Mouse (Mus musculus): ENCODE data around the gene Slc22a21. TPM values are rescaled to one million over a fixed set of nuclear protein-coding genes. Genes with fewer than 3 reads are reported as not detected.
"Not testable (repeated sequence)": the region's sequence is repeated elsewhere in the genome, so short reads cannot be mapped to it uniquely, and the experiment has no call there.

Gene Slc22a21
- polyA plus RNA-seq, 1 experiment from 2014 or later, result 9.9 TPM

DNA sequence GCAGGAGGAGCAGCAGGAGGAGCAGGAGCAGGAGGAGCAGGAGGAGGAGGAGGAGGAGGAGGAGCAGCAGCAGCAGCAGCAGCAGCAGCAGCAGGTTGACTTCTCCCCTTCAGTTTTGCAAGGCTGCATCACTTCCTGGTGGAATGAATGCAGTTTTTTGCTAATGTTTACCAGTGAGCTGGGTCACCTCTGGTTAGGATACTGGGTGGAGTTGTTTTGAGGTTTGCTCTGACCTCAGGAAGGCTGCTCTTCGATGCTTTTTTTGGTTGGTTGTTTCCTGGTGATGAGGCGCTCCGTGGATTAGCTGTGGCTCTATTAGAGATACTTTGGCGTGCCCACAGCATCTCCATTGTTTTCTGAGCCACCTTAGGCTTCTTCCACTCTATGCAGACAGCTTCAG lies 37.5 kb upstream of the Slc22a21 start:
- Histone ChIP-seq H3K4me1 (replicated peaks; ENCODE audit: control insufficient read depth, insufficient read depth, low read length) (no peaks in the 10 kb centered on the region), H3K27me3 (replicated peaks; ENCODE audit: control insufficient read depth, insufficient read depth, low read length) (no peaks in the 10 kb centered on the region), H3K36me3 (ENCODE audit: control insufficient read depth, insufficient read depth, low read length) (no peaks in the 10 kb centered on the region), H3K4me3 (ENCODE audit: low read depth, low read length) (no peak overlapping the region), H3K9me3 (ENCODE audit: control insufficient read depth, low read length) (no peaks in the 10 kb centered on the region), H3K9ac (ENCODE audit: low read length) (no peak overlapping the region), H3K4me2 (ENCODE audit: low read length) (no peak overlapping the region), H3K27ac (ENCODE audit: low read depth) (no peak overlapping the region)
- no peak for ATAC-seq (replicated peaks; ENCODE audit: low FRiP score, low TSS enrichment, low read depth)
- 76% methylated on average over 4 of the region's 4 CpGs for WGBS
- no peak for DNase-seq (ENCODE audit: low spot score)

DNA sequence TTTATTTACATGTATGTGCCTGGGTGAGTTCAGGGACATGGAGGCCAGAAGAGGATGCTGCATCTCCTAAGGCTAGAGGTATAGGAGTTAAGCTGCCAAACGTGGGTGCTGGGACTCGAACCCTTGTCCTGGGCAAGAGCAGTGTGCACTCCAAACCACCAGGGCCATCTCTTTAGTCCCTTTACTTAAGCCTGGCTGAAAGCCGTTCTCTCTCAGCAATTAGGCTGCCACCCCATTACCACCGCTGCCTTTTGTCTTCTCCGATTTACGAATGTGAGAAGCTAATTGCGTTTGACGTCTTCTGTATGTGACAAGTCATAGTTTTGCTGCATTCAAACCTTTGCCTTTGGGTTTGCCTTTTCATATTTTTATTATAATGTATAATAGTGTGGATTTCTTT lies 35.9 kb upstream of the Slc22a21 start:
- WGBS, result 76% methylated on average over 8 of the region's 8 CpGs
- DNase-seq (ENCODE audit: low spot score), result no peak
- no peaks in the 10 kb centered on the region for H3K27me3 ChIP-seq (replicated peaks; ENCODE audit: control insufficient read depth, insufficient read depth, low read length)
- H3K9me3 ChIP-seq (ENCODE audit: control insufficient read depth, low read length), result no peaks in the 10 kb centered on the region
- H3K4me2 ChIP-seq (ENCODE audit: low read length), result no peak overlapping the region
- H3K4me3 ChIP-seq (ENCODE audit: low read depth, low read length), result no peak overlapping the region
- no peaks in the 10 kb centered on the region for H3K36me3 ChIP-seq (ENCODE audit: control insufficient read depth, insufficient read depth, low read length)
- H3K4me1 ChIP-seq (replicated peaks; ENCODE audit: control insufficient read depth, insufficient read depth, low read length), result no peaks in the 10 kb centered on the region
- no peak overlapping the region for H3K9ac ChIP-seq (ENCODE audit: low read length)
- no peak overlapping the region for H3K27ac ChIP-seq (ENCODE audit: low read depth)
- no peak for ATAC-seq (replicated peaks; ENCODE audit: low FRiP score, low TSS enrichment, low read depth)

DNA sequence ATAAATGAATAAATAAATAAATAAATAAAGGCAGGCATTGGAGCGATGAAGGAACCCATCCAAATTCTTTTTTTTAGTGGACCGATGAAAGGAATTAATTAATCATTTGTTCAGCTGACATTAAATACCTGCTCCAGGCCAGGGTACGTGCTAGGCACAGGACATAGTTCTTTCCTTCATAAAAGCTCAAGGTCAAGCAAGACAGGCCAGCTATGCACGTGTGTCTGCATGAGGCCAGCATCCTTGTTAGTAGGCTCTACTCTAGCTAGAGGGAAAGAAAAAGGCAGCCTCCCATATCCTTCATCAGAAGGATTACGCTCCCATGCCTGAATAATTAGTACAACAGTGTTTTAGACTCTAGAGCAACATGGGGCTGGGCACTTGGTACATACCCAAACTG lies 32.8 kb upstream of the Slc22a21 start:
- Histone ChIP-seq H3K9ac (ENCODE audit: low read length) (no peak overlapping the region), H3K4me2 (ENCODE audit: low read length) (no peak overlapping the region), H3K27me3 (replicated peaks; ENCODE audit: control insufficient read depth, insufficient read depth, low read length) (no peaks in the 10 kb centered on the region), H3K27ac (ENCODE audit: low read depth) (no peak overlapping the region), H3K4me1 (replicated peaks; ENCODE audit: control insufficient read depth, insufficient read depth, low read length) (no peaks in the 10 kb centered on the region), H3K4me3 (ENCODE audit: low read depth, low read length) (no peak overlapping the region), H3K9me3 (ENCODE audit: control insufficient read depth, low read length) (no peaks in the 10 kb centered on the region), H3K36me3 (ENCODE audit: control insufficient read depth, insufficient read depth, low read length) (no peaks in the 10 kb centered on the region)
- WGBS, result 83% methylated on average over 5 of the region's 5 CpGs
- DNase-seq (ENCODE audit: low spot score), result no peak
- ATAC-seq (replicated peaks; ENCODE audit: low FRiP score, low TSS enrichment, low read depth), result no peak

DNA sequence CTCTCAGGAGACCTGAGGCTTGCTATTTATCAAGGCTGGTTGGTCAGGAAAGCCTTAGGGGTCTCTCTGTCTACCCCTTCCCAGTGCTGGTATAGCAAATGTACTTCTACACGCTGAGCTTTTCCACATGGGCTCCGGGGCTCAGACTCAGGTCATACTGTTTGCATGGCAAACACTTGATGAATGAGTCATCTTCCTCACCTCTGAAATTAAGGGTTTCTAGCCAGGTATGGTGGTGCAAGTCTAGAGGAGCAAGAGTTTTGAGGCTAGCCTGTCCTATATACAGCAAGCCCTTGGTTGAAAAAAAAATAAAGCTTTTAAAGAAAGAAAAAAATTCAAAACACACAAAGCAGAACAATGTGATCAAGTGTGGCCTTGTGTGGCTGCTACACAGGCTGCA lies 31.1 kb upstream of the Slc22a21 start:
- no peak for DNase-seq (ENCODE audit: low spot score)
- no peak overlapping the region for H3K4me3 ChIP-seq (ENCODE audit: low read depth, low read length)
- ATAC-seq (replicated peaks; ENCODE audit: low FRiP score, low TSS enrichment, low read depth), result no peak
- H3K4me2 ChIP-seq (ENCODE audit: low read length), result no peak overlapping the region
- no peaks in the 10 kb centered on the region for H3K27me3 ChIP-seq (replicated peaks; ENCODE audit: control insufficient read depth, insufficient read depth, low read length)
- H3K4me1 ChIP-seq (replicated peaks; ENCODE audit: control insufficient read depth, insufficient read depth, low read length), result no peaks in the 10 kb centered on the region
- H3K36me3 ChIP-seq (ENCODE audit: control insufficient read depth, insufficient read depth, low read length), result no peaks in the 10 kb centered on the region
- no peak overlapping the region for H3K9ac ChIP-seq (ENCODE audit: low read length)
- WGBS, result 80% methylated on average over 2 of the region's 2 CpGs
- H3K9me3 ChIP-seq (ENCODE audit: control insufficient read depth, low read length), result no peaks in the 10 kb centered on the region
- no peak overlapping the region for H3K27ac ChIP-seq (ENCODE audit: low read depth)

DNA sequence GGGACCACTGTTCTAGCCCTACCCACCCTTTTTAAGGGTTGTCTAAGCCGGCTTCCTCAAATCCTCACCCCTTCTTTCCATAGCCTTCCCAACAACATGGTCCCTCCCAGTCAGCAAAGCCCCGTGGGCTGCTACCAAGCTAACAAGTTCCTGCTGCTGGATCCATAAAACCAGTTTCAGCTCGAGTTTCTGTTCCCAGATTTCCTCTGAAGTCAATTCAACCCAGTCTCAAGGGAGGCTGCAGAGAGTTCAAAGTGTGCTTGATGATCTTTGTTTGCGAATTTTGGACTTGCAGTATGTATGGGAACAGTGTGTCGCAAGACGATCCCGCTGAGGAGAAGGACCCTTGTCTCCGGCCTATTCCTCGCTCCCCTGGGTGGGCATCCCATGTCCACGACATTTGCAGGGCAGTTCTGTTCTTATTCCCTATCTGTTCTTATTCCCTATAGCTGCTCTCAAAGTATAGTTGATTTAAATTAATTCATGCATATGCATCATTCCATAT lies 28.3 kb upstream of the Slc22a21 start:
- no peak overlapping the region for H3K9ac ChIP-seq (ENCODE audit: low read length)
- no peaks in the 10 kb centered on the region for H3K36me3 ChIP-seq (ENCODE audit: control insufficient read depth, insufficient read depth, low read length)
- H3K4me1 ChIP-seq (replicated peaks; ENCODE audit: control insufficient read depth, insufficient read depth, low read length), result no peaks in the 10 kb centered on the region
- no peaks in the 10 kb centered on the region for H3K27me3 ChIP-seq (replicated peaks; ENCODE audit: control insufficient read depth, insufficient read depth, low read length)
- DNase-seq (ENCODE audit: low spot score), result no peak
- no peak overlapping the region for H3K4me2 ChIP-seq (ENCODE audit: low read length)
- no peak overlapping the region for H3K27ac ChIP-seq (ENCODE audit: low read depth)
- no peak overlapping the region for H3K4me3 ChIP-seq (ENCODE audit: low read depth, low read length)
- ATAC-seq (replicated peaks; ENCODE audit: low FRiP score, low TSS enrichment, low read depth), result no peak
- H3K9me3 ChIP-seq (ENCODE audit: control insufficient read depth, low read length), result no peaks in the 10 kb centered on the region
- WGBS, result 75% methylated on average over 10 of the region's 10 CpGs

- Histone ChIP-seq H3K4me2 (ENCODE audit: low read length) (no peak overlapping the region), H3K9me3 (ENCODE audit: control insufficient read depth, low read length) (no peaks in the 10 kb centered on the region), H3K4me3 (ENCODE audit: low read depth, low read length) (no peak overlapping the region), H3K4me1 (replicated peaks; ENCODE audit: control insufficient read depth, insufficient read depth, low read length) (no peaks in the 10 kb centered on the region), H3K27ac (ENCODE audit: low read depth) (no peak overlapping the region), H3K9ac (ENCODE audit: low read length) (no peak overlapping the region), H3K27me3 (replicated peaks; ENCODE audit: control insufficient read depth, insufficient read depth, low read length) (no peaks in the 10 kb centered on the region), H3K36me3 (ENCODE audit: control insufficient read depth, insufficient read depth, low read length) (no peaks in the 10 kb centered on the region)
- ATAC-seq (replicated peaks; ENCODE audit: low FRiP score, low TSS enrichment, low read depth), result no peak
- DNase-seq (ENCODE audit: low spot score), result no peak
- 81% methylated on average over 11 of the region's 11 CpGs for WGBS
These were observed 27.6 kb upstream of the Slc22a21 start for GRCm38 (mm10) chr11:54007717-54008116.

GRCm38 (mm10) chr11:54006901-54007300 lies 26.8 kb upstream of the Slc22a21 start:
- Histone ChIP-seq H3K9me3 (ENCODE audit: control insufficient read depth, low read length) (no peaks in the 10 kb centered on the region), H3K36me3 (ENCODE audit: control insufficient read depth, insufficient read depth, low read length) (no peaks in the 10 kb centered on the region), H3K27me3 (replicated peaks; ENCODE audit: control insufficient read depth, insufficient read depth, low read length) (no peaks in the 10 kb centered on the region), H3K27ac (ENCODE audit: low read depth) (no peak overlapping the region), H3K9ac (ENCODE audit: low read length) (no peak overlapping the region), H3K4me3 (ENCODE audit: low read depth, low read length) (no peak overlapping the region), H3K4me1 (replicated peaks; ENCODE audit: control insufficient read depth, insufficient read depth, low read length) (no peaks in the 10 kb centered on the region), H3K4me2 (ENCODE audit: low read length) (no peak overlapping the region)
- WGBS, result 58% methylated on average over 4 of the region's 4 CpGs
- DNase-seq (ENCODE audit: low spot score), result no peak
- no peak for ATAC-seq (replicated peaks; ENCODE audit: low FRiP score, low TSS enrichment, low read depth)

- H3K4me3 ChIP-seq (ENCODE audit: low read depth, low read length); H3K27ac ChIP-seq (ENCODE audit: low read depth); H3K4me2 ChIP-seq (ENCODE audit: low read length); H3K36me3 ChIP-seq (ENCODE audit: control insufficient read depth, insufficient read depth, low read length); H3K9me3 ChIP-seq (ENCODE audit: control insufficient read depth, low read length); H3K27me3 ChIP-seq (replicated peaks; ENCODE audit: control insufficient read depth, insufficient read depth, low read length); DNase-seq (ENCODE audit: low spot score); ATAC-seq (replicated peaks; ENCODE audit: low FRiP score, low TSS enrichment, low read depth); H3K9ac ChIP-seq (ENCODE audit: low read length); H3K4me1 ChIP-seq (replicated peaks; ENCODE audit: control insufficient read depth, insufficient read depth, low read length): not testable (repeated sequence)
- 21% methylated on average over 5 of the region's 5 CpGs for WGBS
These were observed 26.2 kb upstream of the Slc22a21 start for GRCm38 (mm10) chr11:54006362-54006761.

- ATAC-seq (replicated peaks; ENCODE audit: low FRiP score, low TSS enrichment, low read depth) (no peak), DNase-seq (ENCODE audit: low spot score) (no peak)
- WGBS, result 87% methylated on average over 3 of the region's 3 CpGs
- H3K4me1 ChIP-seq (replicated peaks; ENCODE audit: control insufficient read depth, insufficient read depth, low read length), result no peaks in the 10 kb centered on the region
- H3K4me3 ChIP-seq (ENCODE audit: low read depth, low read length), result no peak overlapping the region
- no peaks in the 10 kb centered on the region for H3K9me3 ChIP-seq (ENCODE audit: control insufficient read depth, low read length)
- H3K27me3 ChIP-seq (replicated peaks; ENCODE audit: control insufficient read depth, insufficient read depth, low read length), result no peaks in the 10 kb centered on the region
- no peak overlapping the region for H3K9ac ChIP-seq (ENCODE audit: low read length)
- H3K27ac ChIP-seq (ENCODE audit: low read depth), result no peak overlapping the region
- no peak overlapping the region for H3K4me2 ChIP-seq (ENCODE audit: low read length)
- H3K36me3 ChIP-seq (ENCODE audit: control insufficient read depth, insufficient read depth, low read length), result no peaks in the 10 kb centered on the region
These were observed 24.6 kb upstream of the Slc22a21 start for GRCm38 (mm10) chr11:54004734-54005133.

All from intestine, embryonic 14.5 days (tissue).